Mouse (Mus musculus): ENCODE data around the gene Bzw1. TPM values are rescaled to one million over a fixed set of nuclear protein-coding genes. Genes with fewer than 3 reads are reported as not detected.

Bzw1 gene
- total and polyA plus RNA-seq, 3 experiments = 199 to 268 (median 242) TPM

DNA sequence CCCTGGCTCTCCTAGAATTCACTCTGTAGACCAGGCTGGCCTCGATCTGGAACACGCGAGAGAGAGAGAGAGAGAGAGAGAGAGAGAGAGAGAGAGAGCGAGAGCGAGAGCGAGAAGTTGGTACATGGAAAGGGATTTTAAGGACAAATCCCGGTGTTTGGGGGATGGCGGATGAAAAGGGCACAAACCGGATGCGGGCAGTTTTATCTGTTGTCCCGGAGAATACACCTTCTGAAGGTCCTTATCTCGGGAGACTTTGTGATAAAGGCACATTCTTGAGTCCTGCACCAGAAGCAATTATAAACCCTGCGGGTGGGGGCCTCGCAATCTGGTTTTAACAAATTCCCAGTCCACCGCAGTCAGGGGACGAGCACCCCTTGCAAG, 438 bp upstream of the Bzw1 start:
- Histone ChIP-seq H3K4me1 (ENCODE audit: control insufficient read depth in 1 of 2, insufficient read depth in 2 of 2, low read length in 2 of 2) (peaks cover 11 to 13% of the 10 kb centered on the region in 2 experiments), H3K4me3 (ENCODE audit: control insufficient read depth in 1 of 2, insufficient read depth in 1 of 2, low read depth in 2 of 2, low read length in 2 of 2) (peak overlapping the region; percentile 40 to 82), H3K9ac (ENCODE audit: control insufficient read depth, low read depth, low read length, poor library complexity, severe bottlenecking) (peak overlapping the region; percentile 48), H3K36me3 (ENCODE audit: control insufficient read depth in 1 of 2, insufficient read depth in 2 of 2, low read length in 2 of 2) (peaks cover 22 to 31% of the 10 kb centered on the region in 2 experiments), H3K27me3 (ENCODE audit: control insufficient read depth in 1 of 2, insufficient read depth in 2 of 2, low read length in 2 of 2) (no peaks in the 10 kb centered on the region), H3K79me2 (ENCODE audit: control insufficient read depth, insufficient read depth, low read length, poor library complexity) (peaks cover 31% of the 10 kb centered on the region), H3K27ac (ENCODE audit: control insufficient read depth, low read depth, low read length) (no peak overlapping the region), H3K9me3 (replicated peaks; ENCODE audit: insufficient read depth, low read length) (no peaks in the 10 kb centered on the region)
- no peak for TF ChIP-seq ZNF384 (IDR thresholded peaks at IDR 0.05; ENCODE audit: low read depth, low read length)
- TF ChIP-seq MYB (IDR thresholded peaks at IDR 0.05; ENCODE audit: low read depth, low read length) = no peak
- no peak for TF ChIP-seq ZKSCAN1 (IDR thresholded peaks at IDR 0.05; ENCODE audit: low read depth, low read length)
- TF ChIP-seq MAFK (IDR thresholded peaks at IDR 0.05; ENCODE audit: borderline replicate concordance, low read depth, low read length) = no peak
- no peak for TF ChIP-seq TAL1 (IDR thresholded peaks at IDR 0.05; ENCODE audit: low read length)
- no peak for TF ChIP-seq MEF2A (IDR thresholded peaks at IDR 0.05; ENCODE audit: extremely low read depth, insufficient replicate concordance, low read depth, low read length, poor library complexity, severe bottlenecking)
- no peak for DNase-seq (ENCODE audit: low read depth, low spot score)

GRCm38 (mm10) chr1:58393284-58394195, 842 bp downstream of the Bzw1 start:
- peak; percentile 72 for DNase-seq (ENCODE audit: low read depth, low spot score)
- Histone ChIP-seq H3K4me3 (ENCODE audit: control insufficient read depth in 1 of 2, insufficient read depth in 1 of 2, low read depth in 2 of 2, low read length in 2 of 2) (peak overlapping the region; percentile 84 to 85), H3K9me3 (replicated peaks; ENCODE audit: insufficient read depth, low read length) (no peaks in the 10 kb centered on the region), H3K9ac (ENCODE audit: control insufficient read depth, low read depth, low read length, poor library complexity, severe bottlenecking) (peak overlapping the region; percentile 100), H3K36me3 (ENCODE audit: control insufficient read depth in 1 of 2, insufficient read depth in 2 of 2, low read length in 2 of 2) (peaks cover 30 to 31% of the 10 kb centered on the region in 2 experiments), H3K79me2 (ENCODE audit: control insufficient read depth, insufficient read depth, low read length, poor library complexity) (peaks cover 34% of the 10 kb centered on the region), H3K4me1 (ENCODE audit: control insufficient read depth in 1 of 2, insufficient read depth in 2 of 2, low read length in 2 of 2) (peaks cover 11 to 13% of the 10 kb centered on the region in 2 experiments), H3K27me3 (ENCODE audit: control insufficient read depth in 1 of 2, insufficient read depth in 2 of 2, low read length in 2 of 2) (no peaks in the 10 kb centered on the region), H3K27ac (ENCODE audit: control insufficient read depth, low read depth, low read length) (peak overlapping the region; percentile 91)
- TF ChIP-seq MEF2A (IDR thresholded peaks at IDR 0.05; ENCODE audit: extremely low read depth, insufficient replicate concordance, low read depth, low read length, poor library complexity, severe bottlenecking) (no peak), RAD21 (IDR thresholded peaks at IDR 0.05; ENCODE audit: low read depth, low read length) (no peak), BHLHE40 (IDR thresholded peaks at IDR 0.05; ENCODE audit: borderline replicate concordance, low read depth, low read length) (peak; percentile 55; the same call in 1 of the 2 replicates), ELF1 (IDR thresholded peaks at IDR 0.05; ENCODE audit: low read depth, low read length) (no peak), MXI1 (IDR thresholded peaks at IDR 0.05; ENCODE audit: low read depth, low read length) (peak; percentile 83; the same call in 1 of the 2 replicates), USF1 (IDR thresholded peaks at IDR 0.05; ENCODE audit: low read depth, low read length) (peak; percentile 45; the same call in 1 of the 2 replicates), KAT2A (conservative IDR thresholded peaks at IDR 0.05; ENCODE audit: low read depth, low read length) (no peak), MAFK (IDR thresholded peaks at IDR 0.05; ENCODE audit: borderline replicate concordance, low read depth, low read length) (no peak), RCOR1 (IDR thresholded peaks at IDR 0.05; ENCODE audit: low read depth, low read length) (no peak), CTCF (IDR thresholded peaks at IDR 0.05 in 2 of 3, conservative IDR thresholded peaks at IDR 0.05 in 1 of 3; ENCODE audit: control insufficient read depth in 1 of 3, insufficient read depth in 1 of 3, low read depth in 2 of 3, low read length in 3 of 3, poor library complexity in 1 of 3, severe bottlenecking in 1 of 3) (peak in 2 of 3 experiments; percentile 1 to 22; a peak in 3 of 6 replicates), MYB (IDR thresholded peaks at IDR 0.05; ENCODE audit: low read depth, low read length) (no peak)
